In the genomic region with DNA sequence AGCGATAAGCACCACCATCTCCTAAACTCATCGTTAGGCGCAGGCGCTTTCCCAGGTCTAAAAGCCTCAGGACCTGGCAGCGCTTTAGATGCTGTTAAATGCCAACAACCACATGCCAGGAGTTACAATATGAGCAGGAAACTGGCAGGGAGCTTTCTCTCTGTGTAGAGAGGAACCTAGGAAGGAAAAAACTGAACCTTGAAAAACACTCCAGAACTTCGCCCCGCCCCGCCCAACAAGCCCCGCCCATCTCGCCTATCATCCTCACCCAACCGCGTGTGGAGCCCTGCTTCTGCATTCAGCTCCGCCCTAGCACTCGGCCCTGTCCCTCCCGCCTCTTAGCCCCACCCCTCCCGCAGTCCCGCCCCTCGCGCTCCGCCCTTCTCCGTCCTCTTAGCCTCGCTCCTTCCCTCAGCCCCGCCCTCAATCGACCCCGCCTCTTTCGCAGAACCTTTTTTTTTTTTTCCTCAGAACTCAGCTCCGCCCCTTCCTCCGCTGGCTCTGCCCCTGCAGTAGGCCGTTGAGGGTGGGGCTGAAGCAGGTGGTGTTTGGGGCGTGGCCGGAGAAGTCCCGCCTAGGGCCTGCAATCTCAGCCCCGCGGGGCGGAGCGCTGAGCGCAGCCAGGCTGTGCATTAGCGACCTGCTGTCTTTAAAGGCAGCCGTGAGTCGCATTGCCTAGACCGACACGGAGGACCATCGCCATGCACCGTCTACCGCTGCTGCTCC, we compare ENCODE assay signal across 8 mouse cellular contexts. TPM values are rescaled to one million over a fixed set of nuclear protein-coding genes. Genes with fewer than 3 reads are reported as not detected.
DNase-seq lines count a peak whose midpoint lies in the region; ATAC-seq and TF ChIP-seq lines count a peak whose summit lies in the region.

TSS of gene Gm2a (plus strand) at position 653 of the 726 bp plus-strand sequence.

- peak; percentile 38 to 63 for TF ChIP-seq EP300 in MEL (IDR thresholded peaks at IDR 0.05; ENCODE audit: low read depth in 1 of 2, low read length in 2 of 2)

- H3K4me1 ChIP-seq in MEL (ENCODE audit: control insufficient read depth in 1 of 2, insufficient read depth in 2 of 2, low read length in 2 of 2), result peaks cover 4 to 6% of the 10 kb centered on the region in 2 experiments
- peaks cover 4% of the 10 kb centered on the region; the same call in 1 of the 2 replicates for H3K4me1 ChIP-seq in cerebellum, adult 2 months (ENCODE audit: control insufficient read depth, insufficient read depth, low read length)
- peaks cover 14% of the 10 kb centered on the region for H3K4me1 ChIP-seq in forebrain, postnatal 0 days (ENCODE audit: insufficient read depth)
- peaks cover 7% of the 10 kb centered on the region; the same call in 1 of the 2 replicates for H3K4me1 ChIP-seq in lung, embryonic 15.5 days

- peak; percentile 99 for DNase-seq in MEL (ENCODE audit: low read depth, low spot score)
- peak; percentile 95 to 97 for DNase-seq in cerebellum, adult 2 months
- peak; percentile 95 for DNase-seq in forebrain, postnatal 0 days
- peak; percentile 94 for DNase-seq in heart, postnatal 4 days
- DNase-seq in layer of hippocampus, adult 8-10 months (ENCODE audit: low spot score in 2 of 2), result peak; percentile 92 to 94
- peak; percentile 97 for DNase-seq in ovary, adult 18-20 months (ENCODE audit: low spot score)
- peak; percentile 98 for DNase-seq in thymus, postnatal 0 days (ENCODE audit: low spot score)

- H3K27ac ChIP-seq in MEL (ENCODE audit: control insufficient read depth, low read depth, low read length), result peak within 1 kb of the TSS; percentile 41
- peak within 1 kb of the TSS; percentile 16 for H3K27ac ChIP-seq in cerebellum, adult 2 months (ENCODE audit: insufficient read depth, low read length)
- H3K27ac ChIP-seq in forebrain, postnatal 0 days (ENCODE audit: low read depth, low read length), result peak within 1 kb of the TSS; percentile 80
- H3K27ac ChIP-seq in lung, embryonic 15.5 days, result peak within 1 kb of the TSS; percentile 70

- H3K27me3 ChIP-seq in MEL (ENCODE audit: control insufficient read depth in 1 of 2, insufficient read depth in 2 of 2, low read length in 2 of 2), result peaks cover 4 to 14% of the 10 kb centered on the region in 2 experiments
- H3K27me3 ChIP-seq in cerebellum, adult 2 months (ENCODE audit: control insufficient read depth, insufficient read depth, low read length), result no peaks in the 10 kb centered on the region
- no peaks in the 10 kb centered on the region for H3K27me3 ChIP-seq in forebrain, postnatal 0 days (ENCODE audit: insufficient read depth, low read length)
- no peaks in the 10 kb centered on the region; the same call in 1 of the 2 replicates for H3K27me3 ChIP-seq in lung, embryonic 15.5 days

- H3K4me2 ChIP-seq in forebrain, postnatal 0 days (ENCODE audit: low read depth), result peak within 1 kb of the TSS; percentile 62
- H3K4me2 ChIP-seq in lung, embryonic 15.5 days, result peak within 1 kb of the TSS; percentile 96

- peak; percentile 95 for ATAC-seq in forebrain, postnatal 0 days
- peak; percentile 96 for ATAC-seq in lung, embryonic 15.5 days (ENCODE audit: borderline replicate concordance, extremely low read depth, low FRiP score, low TSS enrichment)

- TF ChIP-seq POLR2A in MEL (IDR thresholded peaks at IDR 0.05; ENCODE audit: control insufficient read depth in 1 of 2, insufficient read depth in 1 of 2, low read depth in 1 of 2, low read length in 2 of 2, poor library complexity in 1 of 2), result peak in 1 of 2 experiments; percentile 77; a peak in 2 of 4 replicates
- TF ChIP-seq POLR2A in cerebellum, adult 2 months (IDR thresholded peaks at IDR 0.05; ENCODE audit: borderline replicate concordance, insufficient read depth, low read length), result peak; percentile 97

- peak within 1 kb of the TSS; percentile 37 for H3K9ac ChIP-seq in MEL (ENCODE audit: control insufficient read depth, low read depth, low read length, poor library complexity, severe bottlenecking)
- H3K9ac ChIP-seq in forebrain, postnatal 0 days, result peak within 1 kb of the TSS; percentile 78
- H3K9ac ChIP-seq in lung, embryonic 15.5 days, result peak within 1 kb of the TSS; percentile 48

- H3K36me3 ChIP-seq in MEL (ENCODE audit: control insufficient read depth in 1 of 2, insufficient read depth in 2 of 2, low read length in 2 of 2), result peaks cover 0 to 9% of the 10 kb centered on the region in 2 experiments; a peak in 2 of 4 replicates
- no peaks in the 10 kb centered on the region for H3K36me3 ChIP-seq in forebrain, postnatal 0 days (ENCODE audit: insufficient read depth)
- H3K36me3 ChIP-seq in lung, embryonic 15.5 days, result no peaks in the 10 kb centered on the region

- H3K79me2 ChIP-seq in MEL (ENCODE audit: control insufficient read depth, insufficient read depth, low read length, poor library complexity), result no peaks in the 10 kb centered on the region

- WGBS in cerebellum, adult 2 months, result under 1% methylated on average over 45 of the region's 45 CpGs
- 3% methylated on average over 45 of the region's 45 CpGs for WGBS in forebrain, postnatal 0 days
- 2% methylated on average over 45 of the region's 45 CpGs for WGBS in lung, embryonic 15.5 days

- TF ChIP-seq CTCF in MEL (IDR thresholded peaks at IDR 0.05 in 2 of 3, conservative IDR thresholded peaks at IDR 0.05 in 1 of 3; ENCODE audit: control insufficient read depth in 1 of 3, insufficient read depth in 1 of 3, low read depth in 2 of 3, low read length in 3 of 3, poor library complexity in 1 of 3, severe bottlenecking in 1 of 3), result no peak
- no peak for TF ChIP-seq CTCF in cerebellum, adult 2 months (IDR thresholded peaks at IDR 0.05; ENCODE audit: borderline replicate concordance, insufficient read depth, low read depth, low read length)
- no peak for TF ChIP-seq CTCF in forebrain, postnatal 0 days (IDR thresholded peaks at IDR 0.05; ENCODE audit: low read depth)

- no peak for TF ChIP-seq RAD21 in MEL (IDR thresholded peaks at IDR 0.05; ENCODE audit: low read depth, low read length)

- peak within 1 kb of the TSS; percentile 50 to 84 for H3K4me3 ChIP-seq in MEL (ENCODE audit: control insufficient read depth in 1 of 2, insufficient read depth in 1 of 2, low read depth in 2 of 2, low read length in 2 of 2)
- peak within 1 kb of the TSS; percentile 63 for H3K4me3 ChIP-seq in cerebellum, adult 2 months (replicated peaks; ENCODE audit: insufficient read depth, low read depth, low read length)
- peak within 1 kb of the TSS; percentile 53 for H3K4me3 ChIP-seq in forebrain, postnatal 0 days (ENCODE audit: low read depth, low read length)
- H3K4me3 ChIP-seq in lung, embryonic 15.5 days, result peak within 1 kb of the TSS; percentile 60

- no peaks in the 10 kb centered on the region for H3K9me3 ChIP-seq in MEL (replicated peaks; ENCODE audit: insufficient read depth, low read length)
- no peaks in the 10 kb centered on the region for H3K9me3 ChIP-seq in forebrain, postnatal 0 days (ENCODE audit: low read length)
- no peaks in the 10 kb centered on the region for H3K9me3 ChIP-seq in lung, embryonic 15.5 days

TF ChIP-seq in MEL, 35 proteins besides CTCF, POLR2A, EP300 and RAD21 (continues in another document):
- TF ChIP-seq MEF2A (IDR thresholded peaks at IDR 0.05; ENCODE audit: extremely low read depth, insufficient replicate concordance, low read depth, low read length, poor library complexity, severe bottlenecking), result no peak
- TF ChIP-seq NELFE (IDR thresholded peaks at IDR 0.05; ENCODE audit: low read depth, low read length), result peak; percentile 61; the same call in 1 of the 2 replicates
- no peak for TF ChIP-seq BHLHE40 (IDR thresholded peaks at IDR 0.05; ENCODE audit: borderline replicate concordance, low read depth, low read length)
- TF ChIP-seq NRF1 (IDR thresholded peaks at IDR 0.05; ENCODE audit: insufficient read depth, low read depth, low read length, poor library complexity, severe bottlenecking), result 0 out of 2 replicates have a peak, but pooled peaks have one; percentile 6
- no peak; the same call in 1 of the 2 replicates for TF ChIP-seq ZC3H11A (IDR thresholded peaks at IDR 0.05; ENCODE audit: low read depth, low read length)
- TF ChIP-seq MAZ (IDR thresholded peaks at IDR 0.05; ENCODE audit: low read depth, low read length), result peak; percentile 83; the same call in 1 of the 2 replicates
- no peak for TF ChIP-seq USF2 (IDR thresholded peaks at IDR 0.05; ENCODE audit: borderline replicate concordance in 1 of 2, insufficient read depth in 1 of 2, low read depth in 1 of 2, low read length in 2 of 2)
- 0 out of 2 replicates have a peak, but pooled peaks have one; percentile 39 for TF ChIP-seq MAX (IDR thresholded peaks at IDR 0.05; ENCODE audit: low read length)
- TF ChIP-seq E2F4 (IDR thresholded peaks at IDR 0.05; ENCODE audit: borderline replicate concordance, low read depth, low read length), result no peak
- TF ChIP-seq ZKSCAN1 (IDR thresholded peaks at IDR 0.05; ENCODE audit: low read depth, low read length), result 0 out of 2 replicates have a peak, but pooled peaks have one; percentile 50
- no peak for TF ChIP-seq CHD2 (IDR thresholded peaks at IDR 0.05; ENCODE audit: low read length)
- TF ChIP-seq GABPA (IDR thresholded peaks at IDR 0.05; ENCODE audit: low read depth, low read length), result 0 out of 2 replicates have a peak, but pooled peaks have one; percentile 42
- 0 out of 2 replicates have a peak, but pooled peaks have one; percentile 56 for TF ChIP-seq HCFC1 (IDR thresholded peaks at IDR 0.05; ENCODE audit: low read depth, low read length)
- TF ChIP-seq ZNF384 (IDR thresholded peaks at IDR 0.05; ENCODE audit: low read depth, low read length), result peak; percentile 99
- TF ChIP-seq TBP (IDR thresholded peaks at IDR 0.05; ENCODE audit: low read depth, low read length), result peak; percentile 55
- peak; percentile 80; the same call in 1 of the 2 replicates for TF ChIP-seq ZMIZ1 (IDR thresholded peaks at IDR 0.05; ENCODE audit: low read depth, low read length)
- peak; percentile 61 for TF ChIP-seq GATA1 (IDR thresholded peaks at IDR 0.05; ENCODE audit: low read depth, low read length)
- TF ChIP-seq MYC (IDR thresholded peaks at IDR 0.05; ENCODE audit: low read depth, low read length), result peak; percentile 67; the same call in 1 of the 2 replicates
- peak; percentile 76 for TF ChIP-seq SIN3A (IDR thresholded peaks at IDR 0.05; ENCODE audit: low read length)

RNA-seq across cellular contexts. Expression of gene Gm2a, which starts in this region (rescaled TPM):
- 0.19 and 0.42 TPM in 2 replicates for total RNA-seq in MEL (2012; rRNA removed)
- under 1 TPM in 1 of 2 experiments, not detected in 1; 0.52 TPM for polyA plus RNA-seq in MEL (2012; ENCODE audit: insufficient read depth in 1 of 2, insufficient read length in 2 of 2, low read depth in 1 of 2, low replicate concordance in 2 of 2, missing spikeins in 1 of 2)
- 47.0 and 53.0 TPM in 2 replicates for polyA plus RNA-seq in cerebellum, adult 2 months (2012; rRNA removed)
- total RNA-seq in forebrain, postnatal 0 days (2014; rRNA removed), result 19.9 and 20.2 TPM in 2 replicates
- polyA plus RNA-seq in forebrain, postnatal 0 days (2015; fragmentation: Nextera tagmentation; extraction: Ambion mirVana), result 46.7 and 48.4 TPM in 2 replicates
- total RNA-seq in heart, postnatal 4 days (2021), result 10 to 100 TPM; 12.4 to 13.1 TPM
- total RNA-seq in layer of hippocampus, adult 8-10 months (2022), result 10 to 100 TPM; 28.3 to 45.4 (median 36.9) TPM
- polyA plus RNA-seq in lung, embryonic 15.5 days (2015; fragmentation: Nextera tagmentation; extraction: Ambion mirVana), result 18.4 and 21.3 TPM in 2 replicates
- 27.4 and 30.4 TPM in 2 replicates for polyA plus RNA-seq in thymus, postnatal 0 days (2015; fragmentation: Nextera tagmentation; extraction: Ambion mirVana)

Comparison
In these comparisons a context has a peak if more than half of its experiments do, and no peak if none do; other contexts are left out.
1. Peak in every context shown above with its lines: DNase-seq, ATAC-seq, H3K4me3 ChIP-seq and H3K27ac ChIP-seq.
2. RNA of gene Gm2a (polyA plus RNA-seq): 47.0 to 53.0 TPM in cerebellum, adult 2 months, 46.7 to 48.4 TPM in forebrain, postnatal 0 days, 27.4 to 30.4 TPM in thymus, postnatal 0 days and 18.4 to 21.3 TPM in lung, embryonic 15.5 days; 0.52 TPM in MEL; every median in the first group is over 10 times any median in the second.
3. Peak in DNase-seq, H3K4me3 ChIP-seq, H3K27ac ChIP-seq and H3K9ac ChIP-seq in MEL; RNA of the gene not detected or under 1 TPM.
4. H3K27ac ChIP-seq: peak in every context shown above with its lines; median percentile 80 in forebrain, postnatal 0 days; 70 in lung, embryonic 15.5 days; 41 in MEL; 16 in cerebellum, adult 2 months.